Mouse (Mus musculus): ENCODE measurements at regions not wholly inside any gene's neighbourhood (a gene's known extent, or its start where the extent isn't known, plus 50 kb on each side); places are given as distances from the start of the nearest gene placed in this dataset.

- no peak for TF ChIP-seq GATA4 (IDR thresholded peaks at IDR 0.05; ENCODE audit: insufficient replicate concordance, low read length)
Observed at GRCm38 (mm10) chr15:62145643-62146285, 1223.0 kb upstream of the A1bg start.

GRCm38 (mm10) chr15:62144776-62145564 is 1222.2 kb upstream of the A1bg start:
- no peak for TF ChIP-seq GATA4 (IDR thresholded peaks at IDR 0.05; ENCODE audit: insufficient replicate concordance, low read length)

- TF ChIP-seq GATA4 (IDR thresholded peaks at IDR 0.05; ENCODE audit: insufficient replicate concordance, low read length): no peak
Observed at GRCm38 (mm10) chr15:62139859-62140258, 1217.0 kb upstream of the A1bg start.

GRCm38 (mm10) chr15:62139192-62139591 is 1216.4 kb upstream of the A1bg start:
- no peak for TF ChIP-seq GATA4 (IDR thresholded peaks at IDR 0.05; ENCODE audit: insufficient replicate concordance, low read length)

- TF ChIP-seq GATA4 (IDR thresholded peaks at IDR 0.05; ENCODE audit: insufficient replicate concordance, low read length): no peak
Observed at GRCm38 (mm10) chr15:62138701-62139100, 1215.9 kb upstream of the A1bg start.

- TF ChIP-seq GATA4 (IDR thresholded peaks at IDR 0.05; ENCODE audit: insufficient replicate concordance, low read length): no peak
Observed at GRCm38 (mm10) chr15:62136932-62137594, 1214.3 kb upstream of the A1bg start.

GRCm38 (mm10) chr15:62134835-62135234 is 1212.0 kb upstream of the A1bg start:
- TF ChIP-seq GATA4 (IDR thresholded peaks at IDR 0.05; ENCODE audit: insufficient replicate concordance, low read length): no peak

- no peak for TF ChIP-seq GATA4 (IDR thresholded peaks at IDR 0.05; ENCODE audit: insufficient replicate concordance, low read length)
Observed at GRCm38 (mm10) chr15:62134308-62134707, 1211.5 kb upstream of the A1bg start.

- TF ChIP-seq GATA4 (IDR thresholded peaks at IDR 0.05; ENCODE audit: insufficient replicate concordance, low read length): no peak
Observed at GRCm38 (mm10) chr15:62132895-62133294, 1210.1 kb upstream of the A1bg start.

- TF ChIP-seq GATA4 (IDR thresholded peaks at IDR 0.05; ENCODE audit: insufficient replicate concordance, low read length): no peak
Observed at GRCm38 (mm10) chr15:62131686-62132085, 1208.9 kb upstream of the A1bg start.

GRCm38 (mm10) chr15:62130530-62130929 is 1207.7 kb upstream of the A1bg start:
- no peak for TF ChIP-seq GATA4 (IDR thresholded peaks at IDR 0.05; ENCODE audit: insufficient replicate concordance, low read length)

GRCm38 (mm10) chr15:62128546-62129212 is 1205.9 kb upstream of the A1bg start:
- TF ChIP-seq GATA4 (IDR thresholded peaks at IDR 0.05; ENCODE audit: insufficient replicate concordance, low read length): no peak

- TF ChIP-seq GATA4 (IDR thresholded peaks at IDR 0.05; ENCODE audit: insufficient replicate concordance, low read length): no peak
Observed at GRCm38 (mm10) chr15:62127602-62128158, 1204.9 kb upstream of the A1bg start.

- TF ChIP-seq GATA4 (IDR thresholded peaks at IDR 0.05; ENCODE audit: insufficient replicate concordance, low read length): no peak
Observed at GRCm38 (mm10) chr15:62125718-62126117, 1202.9 kb upstream of the A1bg start.

GRCm38 (mm10) chr15:62123756-62124155 is 1200.9 kb upstream of the A1bg start:
- no peak for TF ChIP-seq GATA4 (IDR thresholded peaks at IDR 0.05; ENCODE audit: insufficient replicate concordance, low read length)
